24 mouse cellular contexts compared by ENCODE assay signal in genomic region chr8:60659721-60660120, GRCm38 (mm10). TPM values are rescaled to one million over a fixed set of nuclear protein-coding genes. Genes with fewer than 3 reads are reported as not detected.
A peak's percentile ranks its signal among the peaks of the same experiment; 100 is the strongest.
DNase-seq lines count a peak whose midpoint lies in the region; ATAC-seq and TF ChIP-seq lines count a peak whose summit lies in the region.
"Had no signal": no experiment of that assay in that cellular context is flagged by ENCODE, and none has a peak within 500 bp of the region (broad histone marks: within the 10 kb centered on the region; RNA-seq: fewer than 3 reads in every experiment).

No protein-coding gene starts in this region.

- no peak overlapping the region for H3K4me3 ChIP-seq in ES-Bruce4 (ENCODE audit: low read depth, low read length)
- no peak overlapping the region for H3K4me3 ChIP-seq in neural tube, embryonic 15.5 days (replicated peaks)
- H3K4me3 ChIP-seq: embryonic facial prominence, embryonic 10.5 days; forebrain, embryonic 15.5 days; limb, embryonic 10.5 days; liver, embryonic 15.5 days; lung, embryonic 15.5 days; megakaryocyte, embryonic 14.5 days; midbrain, embryonic 13.5 days had no signal

- H3K36me3 ChIP-seq in ES-Bruce4 (ENCODE audit: control insufficient read depth, insufficient read depth, low read length, poor library complexity, severe bottlenecking) = no peaks in the 10 kb centered on the region
- no peaks in the 10 kb centered on the region for H3K36me3 ChIP-seq in neural tube, embryonic 15.5 days
- H3K36me3 ChIP-seq: embryonic facial prominence, embryonic 10.5 days; forebrain, embryonic 15.5 days; limb, embryonic 10.5 days; liver, embryonic 15.5 days; lung, embryonic 15.5 days; midbrain, embryonic 13.5 days had no signal

- H3K9ac ChIP-seq in ES-Bruce4 (ENCODE audit: low read depth, poor library complexity, severe bottlenecking) = peak overlapping the region; percentile 5; the same call in 1 of the 2 replicates
- H3K9ac ChIP-seq in neural tube, embryonic 15.5 days (replicated peaks) = no peak overlapping the region
- H3K9ac ChIP-seq: forebrain, embryonic 15.5 days; liver, embryonic 15.5 days; lung, embryonic 15.5 days; midbrain, embryonic 13.5 days had no signal

- no peak for TF ChIP-seq CTCF in ES-Bruce4 (IDR thresholded peaks at IDR 0.05; ENCODE audit: low read depth, low read length)

- peaks cover 2% of the 10 kb centered on the region; the same call in 1 of the 2 replicates for H3K9me3 ChIP-seq in ES-Bruce4 (replicated peaks; ENCODE audit: control insufficient read depth, insufficient read depth, low read length, poor library complexity, severe bottlenecking)
- no peaks in the 10 kb centered on the region for H3K9me3 ChIP-seq in neural tube, embryonic 15.5 days (replicated peaks)
- H3K9me3 ChIP-seq: embryonic facial prominence, embryonic 10.5 days; forebrain, embryonic 15.5 days; limb, embryonic 10.5 days; liver, embryonic 15.5 days; lung, embryonic 15.5 days; megakaryocyte, embryonic 14.5 days; midbrain, embryonic 13.5 days had no signal

- no peak for TF ChIP-seq POLR2A in ES-Bruce4 (IDR thresholded peaks at IDR 0.05; ENCODE audit: insufficient read depth, low read length)

- H3K4me1 ChIP-seq in ES-Bruce4 (ENCODE audit: control insufficient read depth, insufficient read depth, low read length) = peaks cover 1% of the 10 kb centered on the region
- H3K4me1 ChIP-seq in neural tube, embryonic 15.5 days = peaks cover 12% of the 10 kb centered on the region
- H3K4me1 ChIP-seq: limb, embryonic 10.5 days; liver, embryonic 15.5 days had no signal

- no peak for TF ChIP-seq EP300 in ES-Bruce4 (IDR thresholded peaks at IDR 0.05; ENCODE audit: insufficient read depth, low read depth, low read length)

- 43% methylated on average over 8 of the region's 8 CpGs for WGBS in neural tube, embryonic 15.5 days

- no peaks in the 10 kb centered on the region for H3K27me3 ChIP-seq in ES-Bruce4 (ENCODE audit: control insufficient read depth, insufficient read depth, low read length, poor library complexity, severe bottlenecking)
- no peaks in the 10 kb centered on the region for H3K27me3 ChIP-seq in neural tube, embryonic 15.5 days (replicated peaks)
- H3K27me3 ChIP-seq: forebrain, embryonic 15.5 days; liver, embryonic 15.5 days; lung, embryonic 15.5 days; megakaryocyte, embryonic 14.5 days; midbrain, embryonic 13.5 days had no signal

- DNase-seq in frontal cortex, adult 2 months (ENCODE audit: extremely low spot score in 1 of 2, low spot score in 1 of 2) = peak; percentile 17 to 38
- DNase-seq in frontal cortex, postnatal 10 days (ENCODE audit: low spot score in 2 of 2) = no peak
- peak; percentile 17 to 40 for DNase-seq in left cerebral cortex, adult 18-20 months (ENCODE audit: low spot score in 2 of 2)
- DNase-seq in left cerebral cortex, postnatal 4 days = no peak
- DNase-seq in kidney, adult 9 months = no peak
- DNase-seq: adrenal gland, postnatal 25 days; cerebellum, adult 11 months; cerebellum, adult 9-11 months; gastrocnemius, postnatal 36 days; liver; lung, postnatal 36 days; right cerebral cortex, postnatal 25 days; thymus, adult 18-20 months; thymus, postnatal 36 days had no signal

- H3K27ac ChIP-seq in ES-Bruce4 (ENCODE audit: insufficient read depth, low read length) = peak overlapping the region; percentile 100
- no peak overlapping the region for H3K27ac ChIP-seq in neural tube, embryonic 15.5 days (replicated peaks)
- H3K27ac ChIP-seq: embryonic facial prominence, embryonic 10.5 days; forebrain, embryonic 15.5 days; limb, embryonic 10.5 days; liver, embryonic 15.5 days; lung, embryonic 15.5 days; midbrain, embryonic 13.5 days had no signal

- intact Hi-C loops in left cerebral cortex, postnatal 4 days (cut with DNase I) = no loop called here

- peak; percentile 42; the same call in 1 of the 2 replicates for ATAC-seq in neural tube, embryonic 15.5 days (ENCODE audit: low FRiP score)
- ATAC-seq: forebrain, embryonic 15.5 days; intestine, postnatal 0 days; midbrain, embryonic 13.5 days had no signal

- no peak overlapping the region for H3K4me2 ChIP-seq in neural tube, embryonic 15.5 days
- H3K4me2 ChIP-seq: forebrain, embryonic 15.5 days; liver, embryonic 15.5 days; lung, embryonic 15.5 days; midbrain, embryonic 13.5 days had no signal

RNA-seq across cellular contexts. Expression of gene Mfap3l, which starts 27.1 kb away (rescaled TPM):
- polyA plus RNA-seq in frontal cortex, adult 2 months (2012; rRNA removed) = 38.3 and 39.8 TPM in 2 replicates
- total RNA-seq in left cerebral cortex, adult 18-20 months (2021) = 10 to 100 TPM; 52.8 to 55.6 TPM
- total RNA-seq in left cerebral cortex, postnatal 4 days (2021) = 10 to 100 TPM; 25.4 to 25.9 TPM
- polyA plus RNA-seq in ES-Bruce4 (2011; ENCODE audit: insufficient read depth, insufficient read length, low read depth, missing spikeins) = 11.5 and 12.6 TPM in 2 replicates
- polyA plus RNA-seq in neural tube, embryonic 15.5 days (2015; fragmentation: Nextera tagmentation; extraction: Ambion mirVana) = 5.6 and 5.7 TPM in 2 replicates

Comparison
In these comparisons a context has a peak if more than half of its experiments do, and no peak if none do; other contexts are left out.
1. DNase-seq: peak in frontal cortex, adult 2 months (2 of 2) and left cerebral cortex, adult 18-20 months (2 of 2); none in frontal cortex, postnatal 10 days (0 of 2), left cerebral cortex, postnatal 4 days (single experiment) and kidney, adult 9 months (single experiment).